Mouse (Mus musculus) ES-Bruce4 (cell line): ENCODE data around the gene Arntl. TPM values are rescaled to one million over a fixed set of nuclear protein-coding genes. Genes with fewer than 3 reads are reported as not detected.

Experiments used
- H3K27ac ChIP-seq: 2 replicates; pipeline ENCODE4 v1.5.1; 2012; ENCODE audit warnings: low read length, inconsistent platforms; ENCODE audit not compliant: insufficient read depth
- H3K27me3 ChIP-seq: 2 replicates; pipeline ENCODE4 v1.6.1; 2012; ENCODE audit warnings: mild to moderate bottlenecking, low read length, inconsistent platforms; ENCODE audit not compliant: control insufficient read depth, poor library complexity, insufficient read depth, severe bottlenecking
- H3K36me3 ChIP-seq: 2 replicates; pipeline ENCODE4 v1.6.1; 2012; ENCODE audit warnings: inconsistent platforms, mild to moderate bottlenecking, low read length, moderate library complexity; ENCODE audit not compliant: control insufficient read depth, poor library complexity, insufficient read depth, severe bottlenecking
- H3K4me1 ChIP-seq: one replicate; pipeline ENCODE4 v1.8.1; 2011; ENCODE audit warnings: low read length; ENCODE audit not compliant: control insufficient read depth, insufficient read depth
- H3K4me3 ChIP-seq: 2 replicates; pipeline ENCODE4 v1.5.1; 2011; ENCODE audit warnings: low read depth, mild to moderate bottlenecking, low read length
- H3K9ac ChIP-seq: 2 replicates; pipeline ENCODE4 v1.6.1; 2012; ENCODE audit warnings: low read depth, mild to moderate bottlenecking, inconsistent platforms; ENCODE audit not compliant: poor library complexity, severe bottlenecking
- H3K9me3 ChIP-seq: replicated peaks from 2 replicates; pipeline ENCODE4 v1.6.1; 2012; ENCODE audit warnings: mild to moderate bottlenecking, low read length, inconsistent platforms; ENCODE audit not compliant: control insufficient read depth, poor library complexity, insufficient read depth, severe bottlenecking
- CTCF ChIP-seq: IDR thresholded peaks from one replicate; pipeline ENCODE4 v1.8.1; 2011; ENCODE audit warnings: low read depth, low read length
- EP300 ChIP-seq: IDR thresholded peaks from 2 replicates; pipeline ENCODE4 v1.6.1; 2011; ENCODE audit warnings: low read depth, low read length; ENCODE audit not compliant: insufficient read depth
- POLR2A ChIP-seq: IDR thresholded peaks from one replicate; pipeline ENCODE4 v1.8.1; 2011; ENCODE audit warnings: low read length; ENCODE audit not compliant: insufficient read depth
- polyA plus RNA-seq: library from polyadenylated mRNA; stranded (reverse); fragments of >200 nt; gene quantifications from 2 replicates; pipeline ENCODE4 v1.2.4, GENCODE M21; 2011; ENCODE audit warnings: low read depth; ENCODE audit not compliant: missing spikeins, insufficient read depth, insufficient read length

Gene Arntl
- polyA plus RNA-seq, 1 experiment, result 13.3 TPM

DNA sequence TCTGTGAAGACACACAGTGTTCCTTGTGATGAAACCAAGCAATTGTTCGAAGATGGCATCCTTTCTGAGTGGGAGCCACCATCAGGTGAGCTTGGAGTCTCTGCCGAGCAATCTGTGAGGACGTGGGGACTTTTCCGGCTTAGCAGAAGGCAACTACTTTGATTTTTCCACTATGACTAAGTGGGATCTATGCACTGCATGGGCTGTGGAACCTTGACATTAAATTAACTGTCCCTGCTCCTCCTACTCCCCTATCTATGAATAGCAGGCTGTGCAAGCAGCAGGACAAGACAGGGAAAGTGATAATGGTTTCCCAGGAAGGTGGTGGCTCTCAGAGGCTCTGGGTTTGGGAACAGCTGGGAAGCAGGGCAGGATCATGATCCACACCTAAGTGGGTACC is 31.8 kb upstream of the Arntl start:
- Histone ChIP-seq H3K9ac (no peak overlapping the region), H3K9me3 (no peaks in the 10 kb centered on the region), H3K27ac (no peak overlapping the region), H3K4me1 (peaks cover 1% of the 10 kb centered on the region), H3K36me3 (no peaks in the 10 kb centered on the region), H3K4me3 (no peak overlapping the region), H3K27me3 (no peaks in the 10 kb centered on the region)
- TF ChIP-seq EP300 (no peak), CTCF (no peak), POLR2A (no peak)

DNA sequence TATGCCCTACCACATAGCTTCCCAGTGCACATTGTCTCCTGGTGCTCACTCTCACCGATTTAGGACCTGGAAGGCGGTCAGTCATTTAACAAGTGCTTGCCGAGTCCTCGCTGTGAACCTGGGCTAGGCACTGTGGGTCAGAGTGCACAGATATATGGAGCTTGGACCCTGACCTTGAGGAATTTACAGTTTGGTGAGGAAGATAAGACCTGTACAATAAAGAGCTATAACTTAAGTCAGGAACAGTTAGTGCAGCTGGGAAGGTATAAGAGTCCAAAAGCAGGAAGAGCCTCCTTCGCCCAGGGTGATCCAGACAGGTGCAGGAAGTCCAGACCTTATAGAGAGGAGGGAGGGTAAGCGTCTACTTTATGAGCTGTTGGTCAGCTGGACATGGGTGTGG is 29.2 kb upstream of the Arntl start:
- H3K36me3 ChIP-seq, result no peaks in the 10 kb centered on the region
- no peak overlapping the region for H3K27ac ChIP-seq
- H3K27me3 ChIP-seq, result no peaks in the 10 kb centered on the region
- H3K4me1 ChIP-seq, result peaks cover 3% of the 10 kb centered on the region
- no peak overlapping the region for H3K9ac ChIP-seq
- no peak overlapping the region for H3K4me3 ChIP-seq
- no peaks in the 10 kb centered on the region for H3K9me3 ChIP-seq
- TF ChIP-seq CTCF (no peak), EP300 (no peak)

DNA sequence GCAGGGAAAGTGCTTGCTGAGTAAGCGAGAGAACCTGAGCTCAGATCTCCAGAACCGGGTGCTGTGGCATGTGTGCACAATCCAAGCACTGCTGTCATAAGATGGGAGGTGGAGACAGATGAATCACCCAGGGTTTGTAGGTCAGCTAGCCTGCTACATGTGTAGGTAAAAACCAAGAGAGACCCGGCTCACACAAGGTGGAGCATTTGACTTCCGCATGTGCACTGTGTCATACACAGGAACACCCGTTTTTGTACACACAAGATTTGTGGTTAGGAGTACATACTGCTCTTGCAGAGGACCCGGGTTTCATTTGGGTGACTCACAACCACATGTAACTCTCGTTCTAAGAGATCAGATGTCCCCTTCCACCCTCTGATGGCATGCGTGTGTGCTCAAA is 23.5 kb upstream of the Arntl start:
- Histone ChIP-seq H3K27me3 (no peaks in the 10 kb centered on the region), H3K4me3 (no peak overlapping the region), H3K9ac (no peak overlapping the region), H3K36me3 (no peaks in the 10 kb centered on the region), H3K27ac (no peak overlapping the region), H3K4me1 (peaks cover 23% of the 10 kb centered on the region), H3K9me3 (no peaks in the 10 kb centered on the region)
- TF ChIP-seq POLR2A (no peak), EP300 (no peak), CTCF (no peak)

DNA sequence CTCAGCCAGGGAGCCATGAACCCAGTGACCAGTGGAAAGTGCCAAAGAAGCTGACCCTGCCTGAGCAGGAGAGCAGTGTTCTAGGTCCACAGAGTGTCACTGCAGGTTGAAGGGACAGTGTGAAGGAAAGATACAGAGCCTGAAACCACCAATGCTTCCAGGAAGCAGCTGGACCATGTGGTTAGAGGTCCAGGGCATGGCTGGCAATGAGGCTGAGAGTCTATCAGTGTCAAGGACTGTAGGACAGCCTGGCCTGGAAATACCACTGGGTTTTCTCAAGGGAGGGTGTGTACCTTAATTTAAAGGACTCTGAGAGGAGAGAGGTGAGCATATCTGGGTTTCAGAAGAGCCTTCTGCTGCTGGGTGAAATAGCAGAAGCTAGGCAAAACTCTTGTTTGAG is 22.2 kb upstream of the Arntl start:
- Histone ChIP-seq H3K36me3 (no peaks in the 10 kb centered on the region), H3K9me3 (no peaks in the 10 kb centered on the region), H3K4me1 (peaks cover 23% of the 10 kb centered on the region), H3K27me3 (no peaks in the 10 kb centered on the region), H3K27ac (peak overlapping the region; percentile 93), H3K9ac (no peak overlapping the region), H3K4me3 (no peak overlapping the region)
- no peak for TF ChIP-seq POLR2A
- TF ChIP-seq EP300, result no peak
- no peak for TF ChIP-seq CTCF

DNA sequence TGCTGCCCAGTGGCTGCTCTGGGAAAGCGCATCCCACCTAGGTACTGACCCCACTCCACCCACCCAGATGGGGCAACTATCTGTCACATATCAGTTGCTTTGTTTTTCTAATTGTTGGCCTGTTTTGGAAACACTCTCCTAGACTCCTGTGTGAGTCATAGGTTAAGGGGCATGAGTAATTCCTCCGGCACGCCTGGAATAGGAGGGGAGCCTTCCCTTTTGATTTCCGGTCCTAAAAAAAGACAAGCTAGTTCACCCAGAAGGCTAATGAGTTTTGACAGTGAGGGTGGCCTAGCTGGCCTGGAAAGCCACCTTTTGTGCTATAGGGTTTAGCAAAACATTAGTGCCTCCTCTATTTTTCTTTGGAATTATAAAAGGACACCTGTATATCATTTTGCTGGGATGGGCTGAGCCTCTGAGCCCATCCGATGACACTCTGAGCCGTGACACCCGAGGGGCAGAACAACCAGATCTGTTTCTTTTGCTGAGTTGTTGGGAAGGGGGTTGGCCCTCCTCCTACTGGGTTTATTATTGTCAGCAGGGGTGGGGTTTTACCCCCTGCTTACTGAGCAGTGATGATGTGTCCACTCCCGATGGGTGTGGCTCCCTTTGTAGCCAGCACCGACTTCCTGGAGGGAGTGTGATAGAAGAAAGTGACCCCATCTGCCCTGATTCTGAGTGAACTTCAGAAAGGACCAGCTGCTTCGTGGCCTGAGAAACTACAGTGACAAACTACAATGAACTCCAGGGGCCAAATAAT is 21.0 kb upstream of the Arntl start:
- H3K9me3 ChIP-seq, result no peaks in the 10 kb centered on the region
- no peak overlapping the region for H3K4me3 ChIP-seq
- no peaks in the 10 kb centered on the region for H3K36me3 ChIP-seq
- no peak overlapping the region for H3K9ac ChIP-seq
- no peaks in the 10 kb centered on the region for H3K27me3 ChIP-seq
- TF ChIP-seq CTCF, result no peak
- TF ChIP-seq EP300, result peak; percentile 97
- no peak for TF ChIP-seq POLR2A
- peak overlapping the region; percentile 93 for H3K27ac ChIP-seq
- peaks cover 23% of the 10 kb centered on the region for H3K4me1 ChIP-seq

DNA sequence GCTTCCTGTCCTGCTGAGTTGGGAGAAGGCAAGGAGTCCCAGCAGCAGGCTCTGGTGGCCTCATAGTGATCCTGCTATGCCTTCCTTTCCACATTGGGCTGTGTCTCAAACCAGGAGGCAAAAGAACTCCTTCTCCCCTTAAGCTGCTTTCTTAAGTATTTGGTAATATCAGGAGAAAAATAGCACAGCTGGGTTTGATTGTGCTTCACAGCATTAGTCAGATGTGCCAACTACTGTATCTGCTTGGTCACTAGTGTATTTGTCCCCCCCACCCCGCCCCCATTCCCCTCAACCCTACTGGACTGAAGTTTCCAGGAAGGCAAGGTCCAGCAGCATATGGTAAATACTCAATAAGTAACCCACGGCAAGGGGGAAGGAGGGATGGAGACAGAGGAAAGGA is 19.2 kb upstream of the Arntl start:
- Histone ChIP-seq H3K4me1 (peaks cover 21% of the 10 kb centered on the region), H3K4me3 (no peak overlapping the region)

More for the DNA sequence above, 19.2 kb upstream of the Arntl start:
- H3K36me3 ChIP-seq, result no peaks in the 10 kb centered on the region
- TF ChIP-seq EP300 (no peak), CTCF (no peak), POLR2A (no peak)
- H3K9ac ChIP-seq, result no peak overlapping the region
- no peaks in the 10 kb centered on the region for H3K9me3 ChIP-seq
- no peaks in the 10 kb centered on the region for H3K27me3 ChIP-seq
- no peak overlapping the region for H3K27ac ChIP-seq
